Mouse (Mus musculus) splenic B cell, adult 2 months (primary cell): ENCODE measurements around the gene 2310079G19Rik.

Experiments used
- DNase-seq: peaks from one replicate; pipeline ENCODE4 v3.0.0-alpha.2; 2011; ENCODE audit warnings: low read depth, low spot score
- H3K27me3 ChIP-seq: 2 replicates; pipeline ENCODE4 v1.6.1; 2012; ENCODE audit warnings: mild to moderate bottlenecking, low read length, moderate library complexity, mixed read lengths; ENCODE audit not compliant: control insufficient read depth, poor library complexity, insufficient read depth, severe bottlenecking
- H3K36me3 ChIP-seq: 2 replicates; pipeline ENCODE4 v1.6.1; 2012; ENCODE audit warnings: mild to moderate bottlenecking, low read length, moderate library complexity, mixed read lengths; ENCODE audit not compliant: control insufficient read depth, poor library complexity, insufficient read depth, severe bottlenecking

2310079G19Rik gene

DNA sequence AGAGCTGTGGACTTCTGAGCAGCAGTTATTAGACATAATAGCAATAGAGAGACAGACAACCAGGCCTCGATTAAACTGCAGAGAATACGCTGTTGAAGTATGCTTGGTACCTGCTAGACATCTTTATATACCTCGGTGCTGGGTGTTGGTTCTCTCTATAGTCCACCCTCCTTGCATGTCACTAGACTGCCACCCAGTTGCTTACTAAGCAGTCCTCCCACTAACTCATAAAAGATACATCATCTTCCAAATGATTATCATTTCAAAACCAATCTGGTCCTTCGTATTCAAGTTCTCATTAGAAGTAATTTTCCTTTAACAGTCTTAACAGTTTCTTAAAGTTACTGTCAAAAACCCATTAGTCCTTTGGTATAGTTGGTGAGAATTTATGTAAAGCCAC is at the start of gene 2310079G19Rik:
Gene 2310079G19Rik (minus strand): TSS at position 101 of the 400 bp plus-strand sequence.
- no peak for DNase-seq
- no peaks in the 10 kb centered on the region for H3K27me3 ChIP-seq
- H3K36me3 ChIP-seq, result no peaks in the 10 kb centered on the region

DNA sequence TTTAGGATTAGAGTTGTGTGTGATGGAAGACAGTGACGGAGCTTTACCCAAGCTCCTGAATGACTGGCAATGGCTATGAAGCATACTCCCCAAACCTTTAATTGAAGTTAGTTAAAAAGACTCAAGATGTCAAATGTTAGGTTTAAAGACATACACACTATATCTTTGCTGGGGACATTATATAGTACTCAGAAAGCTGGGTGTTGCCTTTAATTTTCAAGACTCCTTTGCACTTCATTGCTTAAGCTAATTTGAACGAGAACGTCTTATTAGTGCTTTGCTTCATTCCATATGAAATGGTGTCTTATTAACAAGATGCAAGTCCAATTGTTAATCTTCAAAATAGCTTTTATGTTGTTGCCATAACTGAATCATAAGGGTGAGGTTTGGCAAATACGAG is 44.1 kb upstream of the 2310079G19Rik start, which contains the start of gene Krtap27-1:
Gene Krtap27-1 (minus strand): TSS at position 101 of the 400 bp plus-strand sequence.
- DNase-seq, result no peak
- H3K36me3 ChIP-seq, result no peaks in the 10 kb centered on the region
- H3K27me3 ChIP-seq, result no peaks in the 10 kb centered on the region

DNA sequence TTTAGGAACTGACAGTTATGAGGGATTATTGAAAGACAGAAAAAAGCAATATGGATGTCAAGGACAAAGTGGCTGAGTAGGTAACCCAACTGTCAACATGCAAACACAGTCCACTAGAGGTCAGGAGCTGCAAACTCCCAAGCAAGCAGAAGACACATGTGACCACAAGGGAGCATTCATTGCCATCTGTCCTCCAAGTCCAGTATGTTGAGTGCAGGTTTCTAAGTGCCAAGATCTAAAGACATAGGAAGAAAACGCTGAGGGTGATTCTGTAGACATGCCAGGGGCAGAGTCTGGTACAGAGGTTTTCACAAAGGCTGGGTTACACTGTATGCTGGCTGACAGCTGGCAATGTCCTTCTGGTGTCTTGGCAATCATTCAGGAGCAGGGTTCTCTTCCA is 30.0 kb upstream of the 2310079G19Rik start:
- Histone ChIP-seq H3K36me3 (no peaks in the 10 kb centered on the region), H3K27me3 (no peaks in the 10 kb centered on the region)
- peak; percentile 41 for DNase-seq

DNA sequence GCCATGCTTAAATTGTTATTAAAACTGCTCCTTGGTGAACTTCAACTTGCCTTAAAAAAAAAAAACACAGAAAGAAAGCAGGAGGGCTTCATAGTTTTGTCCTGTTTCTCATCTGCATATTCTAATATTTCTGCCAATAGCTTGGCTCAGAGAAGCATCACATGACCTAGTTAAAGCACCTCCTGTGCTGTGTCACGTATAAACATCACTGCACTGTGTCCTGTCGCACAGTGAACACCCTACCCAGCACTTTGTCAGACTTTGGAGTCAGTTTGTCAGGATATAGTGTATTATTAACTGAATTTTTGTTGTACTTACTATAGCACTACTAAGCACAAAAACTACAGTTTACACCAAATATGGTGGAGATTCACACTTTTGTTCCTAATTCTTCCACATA is 24.5 kb upstream of the 2310079G19Rik start:
- H3K36me3 ChIP-seq, result no peaks in the 10 kb centered on the region
- no peak for DNase-seq
- no peaks in the 10 kb centered on the region for H3K27me3 ChIP-seq

DNA sequence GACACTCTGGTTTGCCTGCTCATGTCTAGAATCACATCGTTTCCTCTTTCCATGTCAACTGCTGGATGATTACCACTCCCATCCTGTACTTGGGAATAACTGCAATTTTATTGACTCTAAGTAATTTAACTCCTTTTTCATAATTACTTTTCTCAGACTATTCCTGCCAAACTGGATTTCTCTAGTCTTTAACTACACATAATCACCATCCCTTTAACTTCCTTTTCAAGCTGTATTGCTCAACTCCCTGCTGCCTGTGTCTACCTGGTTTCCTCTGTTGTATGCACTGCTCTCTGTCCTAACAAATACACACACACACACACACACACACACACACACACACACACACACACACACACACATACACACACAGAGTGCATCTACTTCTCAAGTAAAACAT is 23.6 kb upstream of the 2310079G19Rik start:
- H3K27me3 ChIP-seq, result no peaks in the 10 kb centered on the region
- no peak for DNase-seq
- H3K36me3 ChIP-seq, result no peaks in the 10 kb centered on the region

DNA sequence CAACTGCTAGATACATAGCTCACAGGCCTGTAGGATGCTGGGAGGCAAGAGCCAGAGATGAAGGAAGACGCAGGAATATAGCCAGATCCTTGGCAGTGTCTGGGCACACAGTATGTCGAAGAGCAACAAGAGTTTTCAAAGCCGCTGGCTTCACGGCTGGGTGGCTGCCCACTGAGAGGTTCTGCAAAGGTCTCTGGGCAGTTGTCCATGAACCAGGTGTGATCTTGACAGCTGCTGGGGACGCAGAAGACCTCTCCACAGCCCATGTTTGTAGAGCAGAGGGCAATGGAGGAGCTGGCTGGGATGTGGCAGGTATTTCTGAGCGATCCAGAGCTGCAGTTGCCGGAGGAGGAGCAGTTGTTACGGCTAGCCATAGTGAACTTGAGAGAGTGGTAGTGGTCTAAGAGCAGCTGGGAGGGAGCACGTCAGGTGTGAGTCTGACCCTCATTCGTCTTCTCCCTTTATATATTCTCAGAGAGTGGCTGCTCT is 19.9 kb upstream of the 2310079G19Rik start, which contains the start of gene Krtap26-1:
Gene Krtap26-1 (minus strand): TSS at position 439 of the 489 bp plus-strand sequence.
- H3K36me3 ChIP-seq, result no peaks in the 10 kb centered on the region
- H3K27me3 ChIP-seq, result no peaks in the 10 kb centered on the region
- DNase-seq, result no peak

DNA sequence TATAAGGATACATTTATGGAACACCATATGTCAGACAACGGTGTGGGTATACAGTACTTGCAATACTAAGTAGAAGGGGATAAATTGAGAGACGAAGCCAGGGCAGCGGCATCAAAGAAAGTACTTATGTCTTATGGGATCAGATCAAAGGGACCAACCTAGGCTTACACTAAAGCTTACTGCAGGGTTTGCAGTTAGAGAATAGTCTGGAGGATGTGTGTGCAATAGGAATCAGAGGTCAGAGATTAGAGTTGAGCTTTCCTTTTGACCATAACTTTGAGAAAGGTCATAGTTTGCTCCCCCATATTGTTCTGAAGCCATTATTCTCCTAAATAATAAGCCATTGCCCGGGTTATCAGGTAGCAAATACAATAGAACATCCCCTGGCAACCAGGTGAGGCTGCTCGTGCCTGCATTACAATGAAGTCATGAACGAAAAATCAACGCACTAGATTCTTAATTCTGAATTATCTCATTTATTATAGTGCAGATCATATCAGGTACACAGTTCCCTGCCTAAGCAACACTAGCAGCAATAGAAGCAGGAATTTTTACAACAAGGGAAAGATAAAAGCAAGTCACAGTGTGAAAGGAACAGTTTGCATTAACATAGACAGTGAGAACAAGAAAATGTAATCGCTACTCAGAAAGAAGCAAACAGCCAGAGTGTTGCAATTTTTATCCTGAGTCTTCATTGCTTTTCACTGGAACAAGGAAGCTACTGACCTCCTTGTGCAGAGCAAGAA is 19.1 kb upstream of the 2310079G19Rik start:
- no peak for DNase-seq
- Histone ChIP-seq H3K27me3 (no peaks in the 10 kb centered on the region), H3K36me3 (no peaks in the 10 kb centered on the region)

DNA sequence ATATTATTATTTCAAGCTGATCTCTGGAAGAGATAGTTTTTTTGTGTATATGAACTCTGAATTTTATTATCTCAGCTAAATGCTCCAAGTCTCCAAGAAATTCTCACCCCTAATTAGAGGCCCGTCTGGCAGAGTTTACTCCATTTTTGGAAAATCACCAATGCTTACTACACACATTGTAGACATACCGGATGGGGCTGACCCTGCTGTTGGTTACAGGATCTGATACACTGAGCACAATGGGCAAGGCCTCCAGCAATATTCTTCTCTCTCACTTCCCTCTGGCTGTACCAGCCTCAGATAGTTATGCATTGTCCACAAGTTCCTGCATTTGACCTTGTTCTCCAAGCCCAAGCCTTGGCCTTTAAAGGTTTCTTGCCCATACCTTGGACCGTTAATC is 12.6 kb upstream of the 2310079G19Rik start:
- DNase-seq, result no peak
- no peaks in the 10 kb centered on the region for H3K27me3 ChIP-seq
- no peaks in the 10 kb centered on the region for H3K36me3 ChIP-seq

DNA sequence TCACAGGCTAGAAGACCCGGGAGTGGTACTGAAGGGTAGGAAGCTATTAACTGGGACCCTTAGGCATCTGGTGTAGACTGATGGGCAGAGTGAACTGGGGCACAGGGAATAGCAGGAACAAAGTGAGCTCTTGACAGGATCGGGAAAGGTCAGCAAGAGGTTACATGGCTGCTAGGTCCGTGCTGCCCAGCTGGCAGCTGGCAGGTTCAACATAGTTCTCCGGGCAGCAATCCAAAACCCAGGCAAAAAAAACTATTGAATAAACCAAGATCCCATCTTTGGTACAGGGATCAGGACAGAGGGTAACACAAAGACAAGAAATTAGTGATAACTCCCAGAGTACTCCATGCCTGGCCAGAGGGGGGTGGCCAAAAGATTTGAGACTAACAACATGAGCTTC is 7.7 kb upstream of the 2310079G19Rik start:
- Histone ChIP-seq H3K27me3 (no peaks in the 10 kb centered on the region), H3K36me3 (no peaks in the 10 kb centered on the region)
- DNase-seq, result no peak

DNA sequence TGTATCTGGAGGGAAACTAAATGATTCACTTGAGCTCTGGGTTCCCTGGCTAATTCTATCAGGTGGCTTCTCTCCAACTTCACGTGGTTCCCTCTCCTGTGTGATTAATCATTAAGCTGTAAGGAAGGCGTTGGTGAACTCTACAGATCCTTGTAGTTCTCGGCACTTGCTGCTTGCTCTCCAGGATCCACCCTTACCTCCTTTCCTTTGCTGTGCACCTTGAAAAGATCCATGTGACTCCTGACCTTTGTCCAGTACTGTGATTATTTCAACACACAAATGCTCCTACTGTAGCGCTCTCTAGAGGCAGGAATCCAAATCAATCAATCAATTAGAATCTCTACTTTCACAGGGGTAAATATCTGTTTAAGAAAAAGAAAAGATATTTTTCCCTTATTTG is 4.0 kb upstream of the 2310079G19Rik start:
- H3K36me3 ChIP-seq, result no peaks in the 10 kb centered on the region
- DNase-seq, result no peak
- H3K27me3 ChIP-seq, result no peaks in the 10 kb centered on the region

DNA sequence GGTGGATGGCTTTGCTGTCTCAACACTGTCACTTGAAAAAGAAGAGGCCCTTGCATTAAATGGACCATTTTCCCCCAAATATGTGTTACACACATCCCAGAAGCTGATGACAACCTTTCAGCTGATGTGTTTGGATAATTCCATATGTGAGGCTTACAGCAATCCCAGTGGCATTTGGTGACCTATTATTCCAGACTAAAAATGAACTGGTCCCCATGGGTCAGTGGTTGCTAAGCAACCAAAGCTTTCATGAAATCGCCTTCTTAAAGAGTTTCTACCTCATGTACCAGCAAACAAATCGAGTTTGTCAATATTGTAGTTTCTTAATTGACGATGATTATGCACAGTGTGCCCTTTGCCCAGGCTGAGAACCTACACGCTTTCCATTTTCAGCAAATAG is 14.8 kb downstream of the 2310079G19Rik start:
- H3K36me3 ChIP-seq, result no peaks in the 10 kb centered on the region
- H3K27me3 ChIP-seq, result no peaks in the 10 kb centered on the region
- no peak for DNase-seq

DNA sequence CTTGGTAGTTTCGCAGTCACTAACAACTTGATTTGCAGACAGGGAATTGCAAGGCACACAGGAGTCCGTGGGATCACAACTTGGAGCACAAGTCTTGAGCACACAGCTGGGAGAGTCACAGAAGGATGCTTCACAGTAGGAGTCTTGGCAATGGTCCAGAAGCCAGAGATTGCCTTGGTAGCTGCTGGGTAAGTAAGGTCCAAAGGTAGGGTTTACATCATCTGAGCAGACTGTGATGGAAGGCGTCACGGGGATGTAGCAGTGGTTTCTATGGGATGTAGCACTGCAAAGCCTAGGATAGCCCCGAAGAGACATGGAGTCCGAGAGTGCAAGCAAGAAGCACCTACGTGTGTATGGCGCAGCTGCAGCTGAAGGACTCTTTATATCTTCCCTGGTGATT is 15.5 kb downstream of the 2310079G19Rik start, which contains the start of gene Krtap24-1:
Gene Krtap24-1 (minus strand): TSS at position 358 of the 400 bp plus-strand sequence.
- H3K36me3 ChIP-seq, result no peaks in the 10 kb centered on the region
- no peak for DNase-seq

DNA sequence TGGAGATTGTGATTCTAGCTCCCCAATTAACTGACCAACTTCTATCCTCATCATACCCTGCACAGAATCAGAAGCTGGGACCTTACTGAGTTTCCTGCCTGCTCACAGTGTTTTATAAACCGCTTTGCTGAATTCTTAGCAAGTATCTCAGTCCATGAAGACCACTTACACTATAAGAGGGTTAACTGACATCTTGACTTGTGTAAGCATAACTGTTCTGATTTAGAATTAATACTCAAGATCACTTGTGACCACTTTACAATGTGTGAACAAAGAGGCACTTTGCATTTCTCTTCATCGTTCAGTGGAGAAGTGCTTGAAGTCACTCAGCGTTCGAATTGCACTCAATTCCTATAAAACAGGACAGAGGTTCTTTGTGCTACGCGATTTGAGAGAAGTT is 22.9 kb downstream of the 2310079G19Rik start:
- Histone ChIP-seq H3K27me3 (no peaks in the 10 kb centered on the region), H3K36me3 (no peaks in the 10 kb centered on the region)
- DNase-seq, result no peak

More for the DNA sequence above, 15.5 kb downstream of the 2310079G19Rik start, which contains the start of gene Krtap24-1:
- no peaks in the 10 kb centered on the region for H3K27me3 ChIP-seq

DNA sequence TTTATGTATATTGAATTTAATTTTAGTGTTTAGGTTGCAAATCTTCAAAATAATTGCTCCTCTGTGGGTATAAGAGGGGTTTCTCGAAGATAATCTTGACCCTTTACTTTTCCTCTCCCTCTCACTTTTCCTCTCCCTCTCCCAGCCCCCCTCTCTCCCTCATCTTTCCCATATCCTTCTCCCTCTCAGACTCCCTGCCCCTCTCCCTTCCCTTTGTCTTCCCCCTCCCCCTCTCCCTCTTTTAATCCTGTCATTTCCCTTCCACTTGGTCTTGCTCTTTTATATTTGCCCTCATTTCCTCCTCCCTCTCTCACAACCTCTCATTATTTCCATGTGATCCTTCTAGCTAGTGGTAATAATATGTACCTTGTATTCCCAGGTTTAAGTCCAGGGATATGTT is 25.0 kb downstream of the 2310079G19Rik start:
- H3K36me3 ChIP-seq, result no peaks in the 10 kb centered on the region
- no peaks in the 10 kb centered on the region for H3K27me3 ChIP-seq
- no peak for DNase-seq

DNA sequence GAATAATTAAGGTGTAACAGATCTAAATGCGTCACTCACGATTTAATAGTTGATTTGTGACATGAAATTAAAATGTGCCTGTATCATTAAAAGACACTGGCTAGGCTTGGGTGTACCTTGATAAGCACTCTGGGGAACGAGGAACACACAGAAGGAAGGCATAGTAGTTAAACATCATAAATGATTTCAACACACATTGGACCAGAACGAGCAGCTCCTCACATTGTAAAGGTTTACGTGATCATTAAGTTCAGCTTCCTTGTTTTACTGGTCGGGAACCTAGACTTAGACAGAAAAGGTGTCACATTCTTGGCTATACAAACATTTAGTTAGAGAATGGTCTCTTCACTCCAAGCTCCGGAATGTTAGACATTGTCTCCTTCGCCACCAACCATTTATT is 27.2 kb downstream of the 2310079G19Rik start:
- Histone ChIP-seq H3K36me3 (no peaks in the 10 kb centered on the region), H3K27me3 (no peaks in the 10 kb centered on the region)
- no peak for DNase-seq
